Mouse (Mus musculus): ENCODE measurements around the gene Serpine1. TPM values are rescaled to one million over a fixed set of nuclear protein-coding genes. Genes with fewer than 3 reads are reported as not detected.

Serpine1 gene
- polyA plus RNA-seq, 1 experiment, result 9.6 TPM

GRCm38 (mm10) chr5:137054299-137054698 lies 17.8 kb downstream of the Serpine1 start:
- Histone ChIP-seq H3K4me3 (ENCODE audit: insufficient read depth, low read depth, low read length) (no peak overlapping the region), H3K4me1 (ENCODE audit: control insufficient read depth, insufficient read depth, insufficient read length, low read length) (no peaks in the 10 kb centered on the region), H3K27ac (replicated peaks; ENCODE audit: low read depth, low read length) (no peak overlapping the region)

GRCm38 (mm10) chr5:137051914-137052505 lies 20.1 kb downstream of the Serpine1 start:
- Histone ChIP-seq H3K27ac (replicated peaks; ENCODE audit: low read depth, low read length) (no peak overlapping the region), H3K4me1 (ENCODE audit: control insufficient read depth, insufficient read depth, insufficient read length, low read length) (no peaks in the 10 kb centered on the region), H3K4me3 (ENCODE audit: insufficient read depth, low read depth, low read length) (no peak overlapping the region)

GRCm38 (mm10) chr5:137051125-137051524 lies 20.9 kb downstream of the Serpine1 start:
- Histone ChIP-seq H3K4me1 (ENCODE audit: control insufficient read depth, insufficient read depth, insufficient read length, low read length) (no peaks in the 10 kb centered on the region), H3K4me3 (ENCODE audit: insufficient read depth, low read depth, low read length) (no peak overlapping the region), H3K27ac (replicated peaks; ENCODE audit: low read depth, low read length) (no peak overlapping the region)

GRCm38 (mm10) chr5:137046991-137047390 lies 25.1 kb downstream of the Serpine1 start:
- no peak overlapping the region for H3K27ac ChIP-seq (replicated peaks; ENCODE audit: low read depth, low read length)
- H3K4me3 ChIP-seq (ENCODE audit: insufficient read depth, low read depth, low read length), result no peak overlapping the region
- no peaks in the 10 kb centered on the region for H3K4me1 ChIP-seq (ENCODE audit: control insufficient read depth, insufficient read depth, insufficient read length, low read length)

- no peaks in the 10 kb centered on the region for H3K4me1 ChIP-seq (ENCODE audit: control insufficient read depth, insufficient read depth, insufficient read length, low read length)
- H3K27ac ChIP-seq (replicated peaks; ENCODE audit: low read depth, low read length), result no peak overlapping the region
- peak overlapping the region; percentile 42 for H3K4me3 ChIP-seq (ENCODE audit: insufficient read depth, low read depth, low read length)
Measured at GRCm38 (mm10) chr5:137046324-137046718, 25.7 kb downstream of the Serpine1 start.

GRCm38 (mm10) chr5:137045402-137046323 lies 26.4 kb downstream of the Serpine1 start, which contains the start of gene Ap1s1:
TSS of gene Ap1s1 (minus strand) at chr5:137046135.
- Histone ChIP-seq H3K4me3 (ENCODE audit: insufficient read depth, low read depth, low read length) (peak within 1 kb of the TSS; percentile 82), H3K27ac (replicated peaks; ENCODE audit: low read depth, low read length) (peak within 1 kb of the TSS; percentile 9; the same call in 1 of the 2 replicates), H3K4me1 (ENCODE audit: control insufficient read depth, insufficient read depth, insufficient read length, low read length) (no peaks in the 10 kb centered on the region)

GRCm38 (mm10) chr5:137043997-137044396 lies 28.1 kb downstream of the Serpine1 start:
- H3K4me1 ChIP-seq (ENCODE audit: control insufficient read depth, insufficient read depth, insufficient read length, low read length), result no peaks in the 10 kb centered on the region

GRCm38 (mm10) chr5:137041442-137041841 lies 30.6 kb downstream of the Serpine1 start:
- Histone ChIP-seq H3K4me3 (ENCODE audit: insufficient read depth, low read depth, low read length) (no peak overlapping the region), H3K4me1 (ENCODE audit: control insufficient read depth, insufficient read depth, insufficient read length, low read length) (no peaks in the 10 kb centered on the region), H3K27ac (replicated peaks; ENCODE audit: low read depth, low read length) (no peak overlapping the region)

More at GRCm38 (mm10) chr5:137043997-137044396, 28.1 kb downstream of the Serpine1 start:
- no peak overlapping the region for H3K27ac ChIP-seq (replicated peaks; ENCODE audit: low read depth, low read length)
- no peak overlapping the region for H3K4me3 ChIP-seq (ENCODE audit: insufficient read depth, low read depth, low read length)

- H3K4me3 ChIP-seq (ENCODE audit: insufficient read depth, low read depth, low read length), result no peak overlapping the region
- H3K27ac ChIP-seq (replicated peaks; ENCODE audit: low read depth, low read length), result no peak overlapping the region
- no peaks in the 10 kb centered on the region for H3K4me1 ChIP-seq (ENCODE audit: control insufficient read depth, insufficient read depth, insufficient read length, low read length)
Measured at GRCm38 (mm10) chr5:137039453-137039852, 32.6 kb downstream of the Serpine1 start.

GRCm38 (mm10) chr5:137036211-137036610 lies 35.9 kb downstream of the Serpine1 start:
- H3K4me3 ChIP-seq (ENCODE audit: insufficient read depth, low read depth, low read length), result no peak overlapping the region
- no peak overlapping the region for H3K27ac ChIP-seq (replicated peaks; ENCODE audit: low read depth, low read length)
- peaks cover 3% of the 10 kb centered on the region for H3K4me1 ChIP-seq (ENCODE audit: control insufficient read depth, insufficient read depth, insufficient read length, low read length)

GRCm38 (mm10) chr5:137032641-137033074 lies 39.4 kb downstream of the Serpine1 start:
- H3K4me1 ChIP-seq (ENCODE audit: control insufficient read depth, insufficient read depth, insufficient read length, low read length), result peaks cover 5% of the 10 kb centered on the region
- peak overlapping the region; percentile 58 for H3K4me3 ChIP-seq (ENCODE audit: insufficient read depth, low read depth, low read length)
- H3K27ac ChIP-seq (replicated peaks; ENCODE audit: low read depth, low read length), result no peak overlapping the region

- Histone ChIP-seq H3K4me1 (ENCODE audit: control insufficient read depth, insufficient read depth, insufficient read length, low read length) (peaks cover 5% of the 10 kb centered on the region), H3K4me3 (ENCODE audit: insufficient read depth, low read depth, low read length) (peak overlapping the region; percentile 49), H3K27ac (replicated peaks; ENCODE audit: low read depth, low read length) (no peak overlapping the region)
Measured at GRCm38 (mm10) chr5:137032033-137032421, 40.0 kb downstream of the Serpine1 start.

- H3K4me3 ChIP-seq (ENCODE audit: insufficient read depth, low read depth, low read length), result peak overlapping the region; percentile 49
- H3K4me1 ChIP-seq (ENCODE audit: control insufficient read depth, insufficient read depth, insufficient read length, low read length), result peaks cover 5% of the 10 kb centered on the region
- H3K27ac ChIP-seq (replicated peaks; ENCODE audit: low read depth, low read length), result no peak overlapping the region
Measured at GRCm38 (mm10) chr5:137031076-137032032, 40.7 kb downstream of the Serpine1 start.

- Histone ChIP-seq H3K27ac (replicated peaks; ENCODE audit: low read depth, low read length) (no peak overlapping the region), H3K4me1 (ENCODE audit: control insufficient read depth, insufficient read depth, insufficient read length, low read length) (peaks cover 5% of the 10 kb centered on the region), H3K4me3 (ENCODE audit: insufficient read depth, low read depth, low read length) (no peak overlapping the region)
Measured at GRCm38 (mm10) chr5:137030416-137030810, 41.7 kb downstream of the Serpine1 start.

Measured in brown adipose tissue, adult 24 weeks (tissue).